Mouse (Mus musculus) C2C12 (cell line): ENCODE measurements at regions not wholly inside any gene's neighbourhood (a gene's known extent, or its start where the extent isn't known, plus 50 kb on each side); places are given as distances from the start of the nearest gene placed in this dataset.

Source experiments
- H3K27me3 ChIP-seq: one replicate; pipeline ENCODE4 v1.6.1; 2011; ENCODE audit not compliant: control insufficient read depth, insufficient read depth, insufficient read length
- H3K36me3 ChIP-seq: one replicate; pipeline ENCODE4 v1.6.1; 2011; ENCODE audit not compliant: control insufficient read depth, insufficient read depth
- H3K4me3 ChIP-seq: one replicate; pipeline ENCODE4 v1.5.1; 2011; ENCODE audit warnings: mild to moderate bottlenecking, control low read depth; ENCODE audit not compliant: poor library complexity, insufficient read depth, severe bottlenecking
- H3K79me2 ChIP-seq: one replicate; pipeline ENCODE4 v1.6.1; 2011; ENCODE audit not compliant: control insufficient read depth, insufficient read depth
- H3K79me3 ChIP-seq: one replicate; pipeline ENCODE4 v1.6.1; 2011; ENCODE audit warnings: low read depth, control low read depth
- H3ac ChIP-seq: one replicate; pipeline ENCODE3; 2011; ENCODE audit warnings: low read depth; ENCODE audit not compliant: control insufficient read depth, insufficient read length
- CEBPB ChIP-seq: IDR thresholded peaks from one replicate; pipeline ENCODE4 v1.6.1; 2011; ENCODE audit warnings: low read depth, mild to moderate bottlenecking, control low read depth, moderate library complexity
- CTCF ChIP-seq: IDR thresholded peaks from one replicate; pipeline ENCODE4 v1.5.1; 2011; ENCODE audit not compliant: control insufficient read depth, insufficient read depth, insufficient read length
- FOSL1 ChIP-seq: IDR thresholded peaks from one replicate; pipeline ENCODE4 v1.8.0; 2011; ENCODE audit warnings: mild to moderate bottlenecking, low read length; ENCODE audit not compliant: poor library complexity, insufficient read depth, severe bottlenecking
- MAX ChIP-seq: IDR thresholded peaks from one replicate; pipeline ENCODE4 v1.6.1; 2011; ENCODE audit warnings: mild to moderate bottlenecking, control low read depth
- MYOD1 ChIP-seq: IDR thresholded peaks from one replicate; pipeline ENCODE4 v1.6.1; 2011; ENCODE audit warnings: low read depth; ENCODE audit not compliant: control insufficient read depth, insufficient read length
- MYOG ChIP-seq: IDR thresholded peaks from one replicate; pipeline ENCODE4 v1.6.1; 2011; ENCODE audit not compliant: control insufficient read depth, insufficient read length; ENCODE audit errors: extremely low read depth
- USF1 ChIP-seq: IDR thresholded peaks from one replicate; pipeline ENCODE4 v1.6.1; 2011; ENCODE audit warnings: low read depth, mild to moderate bottlenecking, control low read depth, moderate library complexity

GRCm38 (mm10) chr11:8148485-8148825, 515.9 kb downstream of the Tns3 start:
- Histone ChIP-seq H3K4me3 (no peak overlapping the region), H3K79me2 (no peaks in the 10 kb centered on the region), H3K79me3 (no peaks in the 10 kb centered on the region), H3K27me3 (no peaks in the 10 kb centered on the region), H3K36me3 (no peaks in the 10 kb centered on the region), H3ac (no peak overlapping the region)
- TF ChIP-seq MAX (no peak), CTCF (no peak), MYOD1 (no peak), CEBPB (no peak), MYOG (no peak), USF1 (no peak), FOSL1 (no peak)

- Histone ChIP-seq H3K79me3 (no peaks in the 10 kb centered on the region), H3K36me3 (no peaks in the 10 kb centered on the region), H3K27me3 (no peaks in the 10 kb centered on the region), H3ac (no peak overlapping the region), H3K79me2 (no peaks in the 10 kb centered on the region), H3K4me3 (no peak overlapping the region)
- TF ChIP-seq MAX = no peak
- TF ChIP-seq CEBPB = no peak
- no peak for TF ChIP-seq MYOD1
- no peak for TF ChIP-seq USF1
Observed at GRCm38 (mm10) chr11:8147790-8148484, 516.4 kb downstream of the Tns3 start.

DNA sequence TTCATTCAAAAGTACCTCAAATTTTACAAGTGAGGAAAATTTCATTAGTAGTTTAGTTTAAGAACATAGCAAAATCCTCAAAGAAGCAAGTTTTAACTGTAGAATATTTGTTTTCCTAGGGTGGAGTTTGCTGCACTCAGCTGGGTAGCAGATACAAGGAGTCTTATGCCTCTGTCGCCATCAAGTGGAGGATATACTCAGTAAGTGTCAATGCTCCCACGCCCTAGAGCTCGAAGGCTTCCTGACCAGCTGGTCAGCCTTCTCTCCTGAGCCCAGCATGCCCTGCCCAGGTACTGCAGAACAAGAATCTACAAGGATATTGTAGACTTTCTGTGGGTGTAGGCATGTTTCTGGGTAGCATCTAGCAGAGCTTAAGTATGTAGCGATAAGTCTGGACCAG, 527.0 kb downstream of the Tns3 start:
- Histone ChIP-seq H3K79me2 (no peaks in the 10 kb centered on the region), H3K79me3 (no peaks in the 10 kb centered on the region), H3K36me3 (no peaks in the 10 kb centered on the region), H3K27me3 (no peaks in the 10 kb centered on the region), H3K4me3 (no peak overlapping the region), H3ac (no peak overlapping the region)
- TF ChIP-seq FOSL1 (no peak), MAX (no peak), CEBPB (no peak), MYOG (no peak), CTCF (no peak), MYOD1 (no peak), USF1 (no peak)

DNA sequence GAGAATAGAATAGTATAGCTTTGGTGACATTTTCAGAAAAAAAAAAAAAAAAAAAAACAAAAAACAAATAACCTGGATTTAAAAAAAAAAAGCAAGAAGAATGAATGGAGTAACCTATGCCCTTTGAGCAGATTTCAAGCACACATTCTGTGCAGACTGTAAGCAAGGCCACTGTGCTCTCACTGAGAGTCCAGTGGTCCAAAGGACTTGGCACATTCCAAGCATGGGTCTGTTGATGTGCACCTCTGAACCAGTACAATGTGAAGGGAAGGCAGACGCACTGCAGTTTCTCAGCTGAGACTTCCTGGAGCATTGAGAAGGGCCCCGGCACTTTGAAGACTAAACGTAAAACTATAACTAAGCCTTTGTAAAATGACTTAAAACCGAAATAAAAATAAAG, 527.7 kb downstream of the Tns3 start:
- H3K79me3 ChIP-seq = no peaks in the 10 kb centered on the region
- H3K79me2 ChIP-seq = no peaks in the 10 kb centered on the region

DNA sequence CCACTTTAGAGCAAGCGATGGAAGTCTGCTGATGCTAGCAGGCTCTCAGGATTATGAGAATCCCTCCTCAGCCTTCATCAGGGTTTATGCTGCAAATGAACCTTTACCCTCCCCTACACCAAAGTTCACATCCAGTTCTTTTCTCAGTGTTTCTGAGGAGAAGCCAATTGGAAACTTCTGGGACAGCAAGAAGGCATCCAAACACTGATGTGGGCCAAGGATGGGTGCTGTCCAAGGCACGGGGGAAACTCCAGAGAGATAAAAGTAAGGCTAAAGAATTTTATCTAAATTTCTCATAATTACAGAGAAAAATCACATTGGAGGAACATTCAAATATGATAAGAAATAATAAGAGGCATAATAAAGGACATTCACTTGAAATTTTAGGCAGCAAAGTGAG, 555.0 kb downstream of the Tns3 start:
- Histone ChIP-seq H3K79me3 (no peaks in the 10 kb centered on the region), H3K36me3 (no peaks in the 10 kb centered on the region), H3K27me3 (no peaks in the 10 kb centered on the region), H3K4me3 (no peak overlapping the region), H3K79me2 (no peaks in the 10 kb centered on the region), H3ac (no peak overlapping the region)
- TF ChIP-seq MYOG = no peak
- TF ChIP-seq MAX = no peak
- TF ChIP-seq FOSL1 = no peak
- no peak for TF ChIP-seq MYOD1
- no peak for TF ChIP-seq CTCF
- TF ChIP-seq CEBPB = no peak
- TF ChIP-seq USF1 = no peak

More for the DNA sequence above, 527.7 kb downstream of the Tns3 start:
- Histone ChIP-seq H3K27me3 (no peaks in the 10 kb centered on the region), H3ac (no peak overlapping the region), H3K36me3 (no peaks in the 10 kb centered on the region), H3K4me3 (no peak overlapping the region)
- no peak for TF ChIP-seq MYOD1
- no peak for TF ChIP-seq MAX
- no peak for TF ChIP-seq MYOG
- no peak for TF ChIP-seq FOSL1
- no peak for TF ChIP-seq CEBPB
- TF ChIP-seq CTCF = no peak
- no peak for TF ChIP-seq USF1

GRCm38 (mm10) chr11:8101091-8101490, 563.2 kb downstream of the Tns3 start:
- Histone ChIP-seq H3K79me3 (no peaks in the 10 kb centered on the region), H3K27me3 (no peaks in the 10 kb centered on the region), H3K79me2 (no peaks in the 10 kb centered on the region), H3K4me3 (no peak overlapping the region), H3ac (no peak overlapping the region), H3K36me3 (no peaks in the 10 kb centered on the region)
- TF ChIP-seq CEBPB = no peak
- TF ChIP-seq FOSL1 = no peak
- no peak for TF ChIP-seq MYOD1
- no peak for TF ChIP-seq CTCF
- no peak for TF ChIP-seq MAX
- no peak for TF ChIP-seq MYOG
- no peak for TF ChIP-seq USF1
